Mouse (Mus musculus) monocyte, adult 2 months (primary cell): ENCODE data around the gene Rptn.
A peak's percentile ranks its signal among the peaks of the same experiment; 100 is the strongest.
"Not testable (repeated sequence)": the region's sequence is repeated elsewhere in the genome, so short reads cannot be mapped to it uniquely, and the experiment has no call there.

Experiments used
- DNase-seq, 2 experiments: peaks; one replicate each; pipeline ENCODE4 v3.0.0; 2022; ENCODE audit warnings: low spot score in 2 of 2, low read depth in 1 of 2

Rptn gene

DNA sequence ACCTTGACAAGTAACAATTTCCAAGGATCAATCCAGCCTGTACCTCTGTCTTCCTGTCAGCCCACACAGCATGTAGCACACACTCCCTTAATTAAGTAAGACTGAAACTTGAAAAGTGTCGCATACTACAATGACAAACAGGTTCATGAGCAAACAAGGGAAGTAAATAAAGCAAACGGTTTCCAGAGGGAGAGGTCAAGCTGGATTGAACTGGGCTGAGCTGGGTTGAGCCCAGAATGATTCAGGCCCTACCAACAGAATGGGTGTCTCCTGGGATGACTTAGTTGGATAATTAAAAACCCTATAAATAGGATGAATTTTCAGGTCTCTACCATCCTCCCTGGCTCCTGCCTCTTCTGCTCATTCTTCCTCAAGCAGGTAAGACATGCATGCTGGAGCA, at the start of gene Rptn:
Gene Rptn, plus strand, starts transcription at position 334 of the 400 bp plus-strand sequence.
- no peak for DNase-seq

DNA sequence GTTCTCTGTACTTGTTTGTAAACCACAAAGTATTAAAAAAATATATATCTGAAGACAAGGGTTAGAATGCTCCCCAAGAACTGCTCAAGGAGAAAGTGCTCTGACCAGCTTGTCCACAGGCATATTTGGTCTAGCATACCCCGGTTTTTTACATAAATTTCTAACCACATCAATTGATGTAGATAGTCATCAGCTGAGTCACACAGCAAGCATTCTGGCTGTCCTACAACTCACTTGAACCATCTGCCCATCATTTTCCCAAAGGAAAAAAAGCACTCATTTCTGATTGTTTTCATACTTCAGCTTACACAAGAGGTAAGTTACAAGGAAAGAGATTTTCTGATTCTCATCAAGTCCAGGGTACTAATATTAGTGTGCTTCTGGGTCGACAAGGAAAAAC, 46.6 kb upstream of the Rptn start:
- DNase-seq: no peak

DNA sequence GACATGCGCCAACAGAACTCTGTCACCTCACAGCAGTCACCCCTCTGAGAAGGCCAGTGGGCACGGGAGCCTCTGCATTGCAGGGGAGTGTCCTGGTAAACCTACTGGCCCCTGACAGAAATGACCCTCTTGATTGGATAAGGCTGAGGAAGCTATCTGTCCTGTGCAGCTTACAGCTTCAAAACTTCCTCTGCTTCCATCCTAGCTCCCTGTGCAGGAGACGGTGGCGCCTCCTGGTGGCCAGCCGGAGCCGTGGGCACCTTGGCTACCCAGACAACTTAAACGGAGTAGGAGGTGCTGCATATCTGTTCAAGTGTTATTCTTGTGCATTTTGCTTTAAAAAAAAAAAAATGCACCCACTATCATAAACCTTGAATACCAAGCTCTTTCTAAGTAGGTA, 33.5 kb upstream of the Rptn start:
- no peak for DNase-seq

DNA sequence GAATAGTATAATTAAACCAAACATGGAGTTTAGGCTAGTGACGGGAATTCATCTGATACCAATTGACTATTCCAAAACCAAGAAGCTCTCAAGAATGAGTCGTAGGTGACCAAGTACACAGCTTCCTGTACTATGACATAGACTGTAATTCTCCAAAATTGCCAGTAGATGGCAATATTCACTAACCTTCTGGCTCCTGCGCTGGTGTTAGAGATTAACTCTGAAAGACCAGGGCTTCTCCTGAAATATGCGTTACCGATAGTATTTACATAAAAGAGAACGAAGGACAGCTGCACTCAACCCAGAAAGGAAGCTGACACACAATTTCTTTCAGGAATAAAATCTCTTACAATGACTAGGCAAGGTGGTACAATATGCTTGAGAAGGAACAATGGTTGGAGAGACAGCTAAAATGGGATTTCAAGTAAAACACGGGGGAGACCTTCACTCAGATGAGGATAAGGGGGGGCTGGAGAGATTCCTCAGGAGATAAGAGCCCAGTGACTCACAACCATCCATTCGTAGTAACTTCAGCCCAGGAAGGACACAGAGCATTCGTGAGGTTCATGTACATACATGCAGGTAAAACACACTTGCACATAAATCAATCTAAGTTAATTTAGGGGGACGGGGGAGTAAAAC, 31.4 kb upstream of the Rptn start:
- no peak for DNase-seq

DNA sequence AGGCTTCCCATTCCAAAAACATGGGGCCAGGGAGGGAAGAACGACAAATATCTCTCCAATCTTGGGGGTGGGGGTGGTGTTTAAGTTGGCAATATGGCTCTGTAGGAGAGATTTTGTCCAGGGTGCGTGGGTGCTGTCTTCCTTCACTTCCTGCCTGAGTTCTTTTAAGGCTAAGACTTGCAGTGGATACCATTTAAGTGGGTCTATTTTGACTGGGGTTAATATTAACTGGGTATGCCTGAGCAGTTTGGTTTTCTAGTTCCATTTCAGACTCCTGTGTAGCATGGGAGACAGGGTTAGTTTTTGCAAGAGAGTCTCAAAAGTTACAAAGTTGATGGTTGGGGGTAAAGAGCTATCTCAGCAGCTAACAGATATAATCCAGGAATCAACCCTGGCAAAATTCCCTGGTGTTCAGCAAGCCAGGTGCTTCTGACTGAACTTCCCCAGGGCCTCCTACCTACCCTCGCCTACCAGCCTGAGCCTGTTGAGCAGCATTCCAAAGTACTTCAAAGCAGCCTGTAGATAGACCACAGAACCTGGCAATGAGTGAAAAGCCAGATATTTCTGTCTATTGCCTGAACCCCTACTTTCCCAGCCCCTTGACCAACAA, 26.4 kb upstream of the Rptn start:
- DNase-seq: no peak

DNA sequence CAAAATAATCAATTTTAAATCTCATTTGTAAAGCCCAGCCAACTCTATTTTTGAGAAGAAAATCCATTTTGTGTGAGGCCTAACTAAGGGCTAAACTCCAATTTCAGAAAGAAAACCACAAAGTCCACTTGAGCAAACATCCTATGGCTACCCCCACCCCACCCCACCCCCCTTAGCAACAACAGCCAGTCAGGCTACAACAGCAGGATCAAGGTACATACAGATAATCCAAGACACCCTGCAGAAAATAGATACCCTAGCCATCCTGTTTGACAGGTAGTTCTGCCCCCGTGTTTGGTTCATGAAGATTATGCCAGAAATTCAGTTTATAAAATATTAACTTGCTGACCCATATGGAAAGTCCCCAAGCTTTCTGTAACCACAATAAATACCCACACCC, 25.3 kb upstream of the Rptn start:
- DNase-seq: no peak

DNA sequence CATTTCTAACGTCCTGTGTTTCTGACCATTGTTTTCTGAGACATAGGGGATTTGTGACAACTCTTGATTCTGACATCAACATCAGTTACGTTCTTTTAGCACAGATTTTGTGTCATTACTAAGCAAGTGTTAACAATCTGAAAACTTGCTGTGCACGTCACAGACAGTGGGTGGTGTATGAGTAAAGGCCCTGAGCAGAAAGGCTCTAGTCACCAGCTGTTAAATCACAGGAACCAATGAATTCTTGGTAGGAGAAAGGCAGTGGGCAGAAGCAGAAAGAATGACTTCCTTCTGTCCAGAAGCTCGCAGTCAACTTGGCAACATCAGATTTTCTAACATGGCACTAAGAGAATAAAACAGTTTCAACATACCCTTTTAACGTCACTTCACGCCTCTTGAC, 20.1 kb upstream of the Rptn start:
- no peak for DNase-seq

DNA sequence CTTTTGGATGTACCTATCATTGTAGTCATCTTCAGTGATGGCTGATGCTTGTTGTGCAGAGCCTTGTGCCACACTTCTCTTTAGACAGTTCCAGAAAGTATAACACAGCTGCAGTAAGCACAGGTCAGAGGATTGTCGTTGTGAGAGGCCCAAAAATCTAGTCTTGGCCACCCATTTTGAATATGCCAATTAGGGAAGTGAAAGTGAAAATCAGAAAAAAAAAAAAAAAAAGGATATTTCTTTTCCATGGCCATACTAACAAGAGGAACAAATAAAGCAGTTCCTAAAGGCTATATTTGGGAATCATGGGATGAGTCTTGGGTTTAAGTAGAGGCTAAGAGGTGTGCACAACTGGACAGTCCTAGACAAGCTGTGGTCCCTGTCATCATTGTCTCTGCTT, 18.3 kb upstream of the Rptn start:
- DNase-seq: no peak

DNA sequence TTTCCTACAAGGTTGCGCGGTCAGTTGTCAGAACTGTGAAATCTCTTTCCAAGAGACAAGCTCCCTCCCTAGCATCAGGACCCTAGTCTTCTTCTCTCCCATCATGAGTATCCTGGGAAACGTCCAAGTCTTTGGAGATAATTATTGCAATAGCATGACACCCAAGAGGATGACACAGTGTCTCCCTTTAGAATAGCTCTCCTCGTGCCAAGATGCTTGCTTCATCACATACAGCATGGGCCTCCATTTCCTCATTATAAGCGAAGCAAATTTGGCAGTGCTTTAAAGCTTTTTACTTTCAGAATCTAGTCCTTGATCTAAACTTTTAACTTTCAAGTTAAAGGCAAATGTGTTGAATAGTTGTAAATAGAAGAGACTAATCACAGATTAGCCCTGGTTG, 17.9 kb upstream of the Rptn start:
- DNase-seq: no peak

DNA sequence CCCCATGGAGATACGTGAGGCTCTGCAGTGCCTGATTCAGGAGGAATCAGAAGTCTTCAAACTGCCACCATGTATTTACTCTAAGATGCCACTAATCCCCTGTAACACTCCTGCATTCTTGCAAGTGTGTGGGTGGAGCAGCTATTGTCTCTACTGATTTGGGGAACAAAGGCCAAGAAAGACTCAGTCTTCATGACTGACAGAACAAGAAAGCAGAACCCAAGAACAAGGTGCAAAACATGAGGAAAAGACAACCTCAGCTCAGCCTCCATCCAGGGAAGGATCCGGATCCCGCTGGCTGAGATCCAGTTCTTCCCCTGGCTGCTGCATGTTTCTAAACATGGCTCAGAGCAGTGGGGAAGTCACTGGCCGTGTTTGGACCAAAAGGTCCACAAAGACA, 15.4 kb upstream of the Rptn start:
- DNase-seq: no peak

DNA sequence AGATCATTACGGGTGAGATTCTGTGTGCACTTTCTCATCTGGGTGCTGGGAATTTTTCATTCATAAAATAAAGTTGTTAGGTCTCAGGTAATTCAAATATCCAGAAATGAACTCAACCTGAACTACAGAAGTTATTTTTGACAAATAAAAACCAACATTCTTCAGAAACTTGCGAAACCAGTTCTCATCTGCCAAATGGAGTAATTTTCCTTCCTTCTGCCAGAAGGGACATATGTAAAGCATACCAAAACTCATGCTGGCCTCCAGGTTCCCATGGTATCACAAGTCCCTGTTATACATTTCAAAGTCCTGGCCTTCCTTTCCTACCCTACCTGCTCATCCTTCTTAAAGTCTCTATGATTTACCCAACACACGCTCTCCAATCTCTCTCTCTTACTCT, 10.4 kb downstream of the Rptn start:
- no peak for DNase-seq

DNA sequence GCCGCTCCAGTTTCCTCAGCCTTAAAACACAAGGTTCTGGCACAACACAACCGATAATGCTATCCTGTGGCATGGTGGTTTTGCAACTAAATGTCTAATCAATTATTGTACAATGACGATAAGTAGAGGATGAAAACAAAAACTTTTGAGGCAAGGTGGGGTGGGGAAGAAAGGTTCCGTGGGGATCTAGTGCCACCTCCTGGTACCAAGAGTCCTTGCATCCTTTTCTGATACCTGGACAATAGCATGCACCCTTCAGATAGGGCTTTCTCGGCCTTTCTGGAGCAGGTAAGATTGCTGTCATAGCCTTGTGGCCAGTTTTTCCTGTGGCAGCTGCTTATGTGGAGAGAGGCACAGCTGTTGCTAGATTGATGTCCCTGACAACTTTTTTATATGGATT, 13.5 kb downstream of the Rptn start:
- DNase-seq: no peak

DNA sequence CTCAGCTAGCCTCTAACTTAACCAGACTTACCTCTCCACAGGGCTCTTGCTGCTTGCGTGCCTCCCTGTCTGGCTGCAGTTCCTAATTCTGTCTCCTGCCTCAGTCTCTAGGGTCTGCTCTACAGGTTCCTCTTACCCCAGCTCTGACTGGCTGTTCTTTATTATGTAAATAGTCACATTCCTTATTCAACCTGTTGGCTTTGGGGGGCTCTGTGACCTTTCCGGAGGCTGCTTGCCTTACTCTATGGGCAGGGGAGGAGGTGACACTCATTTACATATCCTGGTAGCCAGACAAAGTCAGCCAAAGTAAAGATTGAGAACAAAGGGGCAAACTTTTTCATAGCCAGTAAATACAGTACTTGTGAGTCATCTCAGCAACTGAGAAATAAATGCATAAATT, 18.4 kb downstream of the Rptn start:
- no peak for DNase-seq

DNA sequence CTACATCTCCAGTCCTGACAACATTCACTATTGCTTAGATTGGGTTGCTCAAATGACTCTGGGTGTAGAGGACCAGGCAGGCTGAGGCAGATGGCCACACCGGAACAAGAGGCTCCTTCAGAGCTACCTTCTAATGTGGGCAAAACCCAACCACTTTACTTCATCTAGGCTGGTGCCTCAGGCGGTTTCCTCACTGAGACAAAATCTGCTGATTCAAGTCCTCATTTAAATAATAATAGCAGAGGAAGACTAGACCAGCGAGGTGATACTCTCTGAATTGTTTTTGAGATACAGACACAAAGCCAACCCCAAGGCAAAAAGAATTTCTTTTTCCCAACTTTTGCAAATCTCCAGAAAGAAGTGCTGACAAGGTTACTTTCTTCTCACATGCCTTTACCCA, 38.2 kb downstream of the Rptn start:
- DNase-seq: no peak

DNA sequence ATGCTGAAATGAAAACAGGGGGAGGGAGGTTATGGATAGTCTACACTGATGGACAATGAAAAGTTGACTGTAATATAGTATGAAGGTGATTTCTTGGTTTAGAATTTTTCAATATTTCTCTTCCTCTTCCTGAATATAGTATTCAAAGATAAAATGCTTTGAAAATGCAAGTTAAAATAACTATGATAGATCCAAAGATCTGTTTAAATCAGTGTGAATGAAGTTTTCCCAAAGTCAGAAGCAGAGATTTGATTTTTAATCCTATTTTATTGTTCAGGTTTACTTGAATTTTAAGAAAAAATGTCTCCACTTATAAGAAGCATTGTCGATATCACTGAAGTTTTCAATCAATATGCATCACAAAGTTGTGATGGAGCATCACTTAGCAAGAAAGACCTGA, 48.5 kb downstream of the Rptn start, which contains the start of gene Tchh:
Gene Tchh, plus strand, starts transcription at position 301 of the 400 bp plus-strand sequence.
- no peak for DNase-seq

DNA sequence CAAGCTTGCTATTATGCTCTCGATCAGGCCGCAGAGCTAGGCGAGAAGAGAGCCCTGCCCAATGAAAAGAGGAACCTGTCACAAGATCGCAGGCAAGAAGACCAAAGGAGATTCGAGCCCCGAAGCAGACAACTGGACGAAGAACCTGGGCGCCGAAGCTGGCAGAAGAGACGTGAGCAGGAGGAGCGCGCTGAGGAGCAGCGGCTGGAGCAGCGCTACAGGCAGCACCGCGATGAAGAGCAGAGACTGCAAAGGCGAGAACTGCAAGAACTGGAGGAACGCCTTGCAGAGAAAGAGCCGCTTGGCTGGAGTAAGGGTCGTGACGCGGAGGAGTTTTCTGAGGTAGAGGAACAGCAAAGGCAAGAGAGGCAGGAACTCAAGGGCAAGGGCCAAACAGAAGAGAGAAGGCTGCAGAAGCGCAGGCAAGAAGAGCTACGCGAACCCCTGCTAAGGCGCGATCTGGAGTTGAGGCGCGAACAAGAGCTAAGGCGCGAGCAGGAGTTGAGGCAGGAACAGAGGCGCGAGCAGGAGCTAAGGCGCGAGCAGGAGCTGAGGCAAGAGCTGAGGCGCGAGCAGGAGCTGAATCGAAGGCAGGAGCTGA, 50.1 kb downstream of the Rptn start:
- DNase-seq: peak in 1 of 2 experiments; percentile 38

DNA sequence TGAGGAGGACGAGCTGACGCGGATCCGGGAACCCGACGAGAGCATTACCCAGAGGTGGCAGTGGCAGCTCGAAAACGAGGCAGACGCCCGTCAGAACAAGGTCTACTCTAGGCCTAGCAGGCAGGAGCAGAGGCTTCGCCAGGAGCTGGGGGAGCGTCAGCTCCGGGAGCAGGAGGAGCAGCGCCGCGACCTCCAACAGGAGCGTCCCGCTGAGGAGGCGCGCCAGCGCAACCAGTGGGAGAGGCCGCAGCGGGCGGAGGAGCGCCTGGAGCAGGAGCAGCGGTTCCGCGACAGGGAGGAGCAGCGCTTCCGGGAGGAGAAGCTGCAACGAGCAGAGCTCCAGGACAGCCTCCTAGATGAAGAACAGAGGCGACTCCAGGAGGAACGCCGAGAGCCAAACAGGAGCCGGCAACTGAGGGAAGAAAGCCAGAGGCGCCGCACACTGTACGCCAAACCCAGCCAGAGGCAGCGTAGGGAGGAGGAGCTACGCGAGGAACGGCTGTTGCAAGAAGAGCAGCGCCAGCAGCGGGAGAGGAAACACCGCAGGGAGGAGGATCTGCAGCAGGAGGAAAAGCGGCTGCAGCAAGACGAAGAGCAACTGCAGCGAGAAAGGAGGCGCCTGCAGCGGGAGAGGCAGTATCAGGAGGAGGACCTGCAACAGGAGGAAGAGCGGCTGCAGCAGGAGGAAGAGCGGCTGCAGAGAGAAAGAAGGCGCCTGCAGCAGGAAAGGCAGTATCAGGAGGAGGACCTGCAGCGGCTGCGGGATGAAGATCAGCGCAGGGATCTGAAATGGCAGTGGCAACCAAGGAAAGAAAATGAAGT, 51.1 kb downstream of the Rptn start:
- DNase-seq: peak in 1 of 2 experiments; percentile 44

DNA sequence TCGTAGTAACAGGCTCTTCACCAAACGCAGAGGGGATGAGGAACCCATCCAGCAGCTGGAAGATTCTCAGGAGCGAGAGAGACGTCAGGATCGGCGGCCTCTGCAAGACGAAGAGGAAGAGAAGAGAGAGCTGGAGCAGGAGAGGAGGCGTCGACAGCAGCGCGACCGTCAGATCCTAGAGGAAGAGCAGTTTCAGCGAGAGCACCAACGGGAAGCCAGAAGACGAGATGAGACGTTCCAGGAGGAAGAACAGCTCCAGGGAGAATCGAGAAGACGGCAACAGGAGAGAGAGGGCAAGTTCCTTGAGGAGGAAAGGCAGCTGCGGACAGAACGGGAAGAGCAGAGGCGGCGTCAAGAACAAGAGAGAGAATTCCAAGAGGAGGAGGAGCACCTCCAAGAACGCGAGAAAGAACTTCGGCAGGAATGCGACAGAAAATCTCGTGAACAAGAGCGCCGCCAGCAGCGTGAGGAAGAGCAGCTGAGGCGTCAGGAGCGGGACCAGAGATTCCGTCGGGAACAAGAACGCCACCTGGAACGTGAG, 51.7 kb downstream of the Rptn start:
- DNase-seq: no peak

DNA sequence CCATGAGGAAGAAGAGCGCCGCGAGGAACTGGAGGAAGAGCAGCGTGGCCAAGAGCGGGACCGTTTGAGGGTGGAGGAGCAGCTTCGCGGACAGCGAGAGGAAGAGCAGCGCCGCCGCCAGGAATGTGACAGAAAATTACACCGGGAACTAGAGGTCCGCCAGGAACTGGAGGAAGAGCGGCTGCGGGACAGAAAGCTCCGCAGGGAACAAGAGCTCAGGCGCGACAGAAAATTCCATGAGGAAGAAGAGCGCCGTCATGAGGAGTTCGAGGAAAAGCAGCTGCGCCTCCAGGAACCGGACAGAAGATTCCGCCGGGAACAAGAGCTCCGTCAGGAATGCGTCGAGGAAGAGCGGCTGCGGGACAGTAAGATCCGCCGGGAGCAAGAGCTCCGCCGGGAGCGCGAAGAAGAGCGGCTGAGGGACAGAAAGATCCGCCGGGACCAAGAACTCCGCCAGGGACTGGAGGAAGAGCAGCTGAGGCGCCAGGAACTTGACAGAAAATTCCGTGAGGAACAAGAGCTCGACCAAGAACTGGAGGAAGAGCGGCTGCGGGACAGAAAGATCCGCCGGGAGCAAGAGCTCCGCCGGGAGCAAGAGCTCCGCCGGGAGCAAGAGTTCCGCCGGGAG, 52.7 kb downstream of the Rptn start:
- no peak for DNase-seq

DNA sequence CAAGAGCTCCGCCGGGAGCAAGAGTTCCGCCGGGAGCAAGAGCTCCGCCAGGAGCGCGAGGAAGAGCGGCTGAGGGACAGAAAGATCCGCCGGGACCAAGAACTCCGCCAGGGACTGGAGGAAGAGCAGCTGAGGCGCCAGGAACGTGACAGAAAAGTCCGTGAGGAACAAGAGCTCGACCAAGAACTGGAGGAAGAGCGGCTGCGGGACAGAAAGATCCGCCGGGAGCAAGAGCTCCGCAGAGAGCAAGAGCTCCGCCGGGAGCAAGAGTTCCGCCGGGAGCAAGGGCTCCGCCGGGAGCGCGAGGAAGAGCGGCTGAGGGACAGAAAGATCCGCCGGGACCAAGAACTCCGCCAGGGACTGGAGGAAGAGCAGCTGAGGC, 53.2 kb downstream of the Rptn start:
- not testable (repeated sequence) for DNase-seq

DNA sequence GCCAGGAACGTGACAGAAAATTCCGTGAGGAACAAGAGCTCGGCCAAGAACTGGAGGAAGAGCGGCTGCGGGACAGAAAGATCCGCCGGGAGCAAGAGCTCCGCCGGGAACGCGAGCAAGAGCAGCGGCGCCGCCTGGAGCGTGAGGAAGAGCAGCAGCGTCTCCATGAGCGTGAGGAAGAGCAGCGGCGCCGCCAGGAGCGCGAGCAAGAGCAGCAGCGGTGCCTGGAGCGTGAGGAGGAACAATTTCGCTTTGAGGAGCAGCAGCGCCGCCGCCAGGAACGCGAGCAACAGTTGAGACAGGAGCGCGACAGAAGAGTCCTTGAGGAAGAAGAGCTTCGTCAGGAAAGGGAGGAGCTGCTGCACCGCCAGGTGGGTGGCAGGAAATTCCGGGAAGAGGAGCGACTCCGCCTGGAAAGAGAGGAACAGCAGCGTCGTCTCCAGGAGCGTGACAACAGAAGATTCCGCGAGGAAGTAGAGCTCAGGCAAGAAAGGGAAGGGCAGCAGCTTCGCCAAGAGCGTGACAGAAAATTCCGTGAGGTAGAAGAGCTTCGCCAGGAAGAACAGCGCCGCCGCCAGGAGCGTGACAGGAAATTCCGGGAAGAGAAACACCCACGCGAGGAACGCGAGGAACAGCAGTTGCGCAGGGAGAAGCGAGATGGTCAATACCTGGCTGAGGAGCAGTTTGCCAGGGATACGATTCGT, 53.8 kb downstream of the Rptn start:
- no peak for DNase-seq
